Mouse (Mus musculus) ovary, postnatal 10 days (tissue): Measurements from ENCODE around the gene Fkbp11.
A peak's percentile ranks its signal among the peaks of the same experiment; 100 is the strongest.

Experiments
- DNase-seq: peaks from one replicate; pipeline ENCODE4 v3.0.0; 2022; ENCODE audit warnings: low spot score

Gene Fkbp11

GRCm38 (mm10) chr15:98692171-98692715, 35.8 kb downstream of the Fkbp11 start:
- no peak for DNase-seq

DNA sequence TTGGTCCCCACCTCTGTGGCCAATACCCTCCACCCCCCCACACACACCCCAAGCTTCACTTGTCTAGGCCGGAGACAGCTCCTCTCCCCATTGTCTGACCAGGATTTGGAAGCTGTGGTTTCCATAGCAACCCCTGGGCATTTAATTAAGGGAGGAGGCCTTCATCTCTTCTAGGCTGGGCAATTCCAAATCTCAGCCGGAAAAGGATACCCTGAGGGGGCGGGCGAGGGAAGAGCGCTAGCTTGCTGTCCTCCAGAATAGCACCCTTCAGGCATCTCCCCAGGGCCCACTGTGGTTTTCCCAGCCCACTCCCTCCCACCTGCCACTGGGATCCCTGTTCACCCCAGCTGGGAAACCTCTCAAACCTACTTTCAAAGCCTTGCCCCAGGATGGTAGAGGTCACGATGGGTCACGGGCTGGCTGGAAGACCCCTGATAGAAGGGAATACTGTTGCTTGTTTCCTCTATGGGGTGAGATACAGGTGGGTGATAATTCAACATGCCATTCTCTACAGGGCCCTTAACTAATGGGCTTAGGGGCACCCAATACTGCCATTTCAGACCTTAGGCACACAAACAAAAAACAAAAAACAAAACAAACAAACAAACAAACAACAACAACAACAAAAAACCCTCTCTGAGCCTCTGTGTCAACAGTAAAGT, 36.4 kb downstream of the Fkbp11 start:
- DNase-seq = no peak

- no peak for DNase-seq
Observed at GRCm38 (mm10) chr15:98689682-98690081, 38.3 kb downstream of the Fkbp11 start.

DNA sequence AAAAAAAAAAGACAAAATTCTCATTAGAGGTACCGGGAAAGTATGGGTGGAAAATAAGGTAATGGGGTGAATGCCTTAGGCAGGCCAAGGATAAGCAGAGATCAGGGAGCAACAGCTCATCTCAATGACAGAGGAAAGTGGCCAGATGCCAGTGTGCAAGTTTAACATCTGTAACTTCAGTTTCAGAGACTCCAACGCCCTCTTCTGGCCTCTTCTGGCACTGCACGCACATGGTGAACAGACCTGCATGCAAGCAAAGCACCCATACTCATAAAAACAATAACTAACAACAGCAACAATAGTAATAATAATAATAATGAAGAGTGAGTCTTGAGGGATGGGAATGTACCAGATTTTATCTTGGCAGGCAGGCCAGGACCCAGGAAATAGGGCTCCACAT, 42.1 kb downstream of the Fkbp11 start:
- no peak for DNase-seq

DNA sequence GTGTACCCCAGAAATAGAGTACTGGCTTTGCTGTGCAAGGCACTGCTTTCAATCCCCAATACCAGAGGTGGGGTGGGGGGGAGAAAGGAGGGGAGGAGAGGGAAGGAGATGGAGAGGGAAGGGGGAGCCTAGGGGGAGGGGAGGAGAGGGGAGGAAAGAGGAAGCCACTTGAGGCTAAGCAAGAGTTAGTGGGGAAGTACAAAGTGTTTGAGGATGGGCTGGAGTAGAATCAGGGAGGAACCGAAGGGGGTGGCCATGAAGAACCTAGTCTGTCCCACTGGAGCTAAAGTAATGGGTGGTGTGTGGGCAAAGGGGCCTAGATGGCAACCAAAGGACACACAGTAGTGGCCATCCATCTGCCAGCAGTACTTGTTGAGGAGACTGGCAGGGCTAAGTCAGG, 44.3 kb downstream of the Fkbp11 start:
- no peak for DNase-seq

GRCm38 (mm10) chr15:98683177-98683576, 44.8 kb downstream of the Fkbp11 start:
- no peak for DNase-seq

- DNase-seq = no peak
Observed at GRCm38 (mm10) chr15:98681633-98682032, 46.4 kb downstream of the Fkbp11 start.

GRCm38 (mm10) chr15:98680660-98681059, 47.3 kb downstream of the Fkbp11 start:
- no peak for DNase-seq

DNA sequence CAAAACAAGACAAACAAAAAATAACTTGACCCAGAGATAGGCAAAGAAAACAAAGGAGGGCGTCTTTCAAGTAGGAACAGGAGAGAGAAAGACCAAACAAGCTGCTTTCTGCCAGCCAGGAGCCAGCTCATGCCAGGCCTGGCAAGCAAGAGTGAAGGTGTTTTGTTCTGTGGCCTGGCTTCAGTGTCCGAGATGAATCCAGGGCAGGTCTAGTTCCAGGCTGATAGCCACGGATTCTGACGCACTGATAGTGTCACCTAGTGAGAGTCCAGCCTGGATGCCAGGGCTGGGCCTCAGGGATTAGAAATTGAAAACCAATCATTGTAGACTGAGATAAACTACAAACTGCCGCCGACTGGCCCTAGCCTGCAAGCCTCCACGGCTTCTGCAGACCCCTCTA, 50.0 kb downstream of the Fkbp11 start:
- DNase-seq = no peak

DNA sequence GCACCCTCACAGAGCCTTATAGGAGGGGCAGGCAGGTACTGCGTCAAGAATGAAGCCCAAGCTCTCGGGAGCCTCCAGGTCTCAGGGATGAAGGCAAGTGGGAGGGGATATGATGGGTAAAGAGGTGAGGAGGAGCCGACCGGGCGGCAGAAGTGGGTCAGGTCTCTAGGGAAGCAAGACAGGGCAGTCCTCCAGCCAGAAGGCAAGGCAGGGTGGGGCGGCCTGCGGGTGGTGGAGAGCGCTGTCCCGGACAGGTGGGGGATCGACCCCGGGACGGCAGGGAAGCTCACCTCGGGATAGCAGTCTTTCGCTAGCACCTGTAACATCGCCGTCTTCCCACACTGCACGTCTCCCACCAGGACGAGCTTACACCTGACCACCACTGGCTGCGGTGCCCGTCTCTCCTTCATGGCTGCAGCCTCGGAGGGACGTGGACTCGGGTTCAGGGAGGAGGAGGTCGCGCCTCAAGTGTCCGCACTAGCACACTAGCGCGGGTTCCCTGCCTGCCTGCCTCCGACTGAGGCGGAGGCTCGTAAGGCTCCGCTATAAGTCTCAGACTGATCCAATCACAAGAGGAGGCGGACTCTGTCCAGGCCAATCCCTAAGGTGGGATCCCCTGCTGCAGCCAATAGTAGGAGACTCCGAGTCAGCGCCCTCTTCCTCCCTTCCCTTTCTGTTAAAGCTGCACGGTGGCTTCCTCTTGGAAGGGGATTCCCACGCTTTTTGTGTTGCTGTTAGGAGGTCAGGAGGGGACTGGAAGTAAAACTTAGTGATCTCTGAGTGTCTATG, 50.9 kb downstream of the Fkbp11 start, which contains the start of gene Rnd1:
Gene Rnd1 (minus strand): TSS at position 522 of the 789 bp plus-strand sequence.
- peak; percentile 55 for DNase-seq

- DNase-seq = no peak
Observed at GRCm38 (mm10) chr15:98676471-98676870, 51.5 kb downstream of the Fkbp11 start.

DNA sequence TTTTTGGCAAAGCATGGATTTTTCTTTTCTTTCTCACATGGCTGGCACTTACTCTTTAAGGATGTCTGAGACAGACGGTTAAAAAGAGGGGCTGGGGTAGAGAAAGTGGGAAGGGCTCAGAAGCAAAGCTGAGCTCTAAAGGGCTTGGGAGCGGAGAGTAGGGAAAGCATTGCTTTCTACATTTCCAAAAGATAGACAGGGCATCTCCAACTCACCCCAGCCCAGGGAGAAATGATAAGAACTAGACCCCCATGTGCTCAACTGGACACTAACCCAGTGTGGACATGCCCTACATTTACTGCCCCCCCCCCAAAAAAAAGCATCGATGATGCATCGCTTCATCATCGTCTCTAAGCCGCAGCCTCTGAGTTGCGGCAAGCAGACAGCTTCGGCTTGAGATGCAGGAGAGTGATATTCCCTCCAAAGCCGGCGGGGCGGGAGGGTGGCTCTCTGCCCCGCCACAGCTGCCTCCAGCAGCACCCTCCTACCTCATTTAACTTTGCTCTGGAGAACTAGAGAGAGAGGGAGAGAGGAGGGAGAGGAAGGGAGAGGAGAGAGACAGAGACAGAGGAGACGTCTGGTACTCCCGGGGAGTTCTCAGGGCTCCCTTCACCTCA, 52.3 kb downstream of the Fkbp11 start:
- DNase-seq = no peak

DNA sequence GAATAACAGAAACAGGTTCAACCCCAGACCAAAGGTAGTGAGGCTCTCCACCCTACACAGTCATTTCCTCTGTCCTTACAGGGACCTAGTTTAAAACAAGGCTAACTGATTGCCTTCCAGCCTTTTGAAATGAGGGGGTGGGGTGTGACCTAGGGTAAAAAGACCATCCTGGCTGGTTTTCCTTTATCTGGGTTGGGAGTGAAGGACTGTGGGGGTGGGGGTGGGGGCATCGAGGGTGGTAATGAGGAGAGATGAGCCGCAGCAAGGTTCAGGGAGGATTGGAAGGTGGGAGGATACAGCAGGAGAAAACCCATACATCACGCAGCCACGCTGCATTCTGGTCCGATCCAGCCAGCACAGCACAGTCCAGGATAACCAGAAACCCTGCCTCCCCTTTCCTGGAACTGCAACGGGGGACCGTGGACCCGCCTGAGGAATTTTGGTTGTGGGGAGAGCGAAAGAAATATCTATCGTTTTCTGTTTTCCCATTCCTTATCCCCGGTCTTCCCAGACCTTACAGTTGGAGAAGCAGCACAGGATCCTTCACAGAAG, 52.9 kb downstream of the Fkbp11 start:
- DNase-seq = no peak
